Mouse (Mus musculus) ES-Bruce4 (cell line): ENCODE measurements around the gene Obsl1.

Source experiments
- CTCF ChIP-seq: IDR thresholded peaks from one replicate; pipeline ENCODE4 v1.8.1; 2011; ENCODE audit warnings: low read depth, low read length
- POLR2A ChIP-seq: IDR thresholded peaks from one replicate; pipeline ENCODE4 v1.8.1; 2011; ENCODE audit warnings: low read length; ENCODE audit not compliant: insufficient read depth

DNA sequence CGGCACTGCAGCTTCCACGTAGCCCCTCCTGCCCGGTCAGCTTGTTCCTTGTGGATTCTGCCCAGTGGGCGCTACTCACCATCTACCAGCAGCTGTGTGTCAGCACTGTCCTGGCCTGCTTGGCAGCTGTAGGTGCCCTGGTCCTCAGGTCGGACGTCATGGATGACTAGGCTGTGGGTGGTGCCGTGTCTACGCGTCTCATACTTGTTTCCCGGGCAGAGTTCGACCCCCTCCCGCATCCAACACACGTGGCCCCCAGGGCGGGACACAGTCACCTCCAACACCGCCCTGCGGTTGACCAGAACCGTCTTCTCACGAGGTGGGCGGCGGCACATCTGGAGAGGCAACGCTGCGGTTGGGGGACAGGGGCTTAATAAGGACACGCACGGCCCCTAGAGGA, 19.7 kb downstream of the Obsl1 start:
- TF ChIP-seq POLR2A (no peak), CTCF (no peak)
